Mouse (Mus musculus) stomach, embryonic 14.5 days (tissue): ENCODE measurements at regions not wholly inside any gene's neighbourhood (a gene's known extent, or its start where the extent isn't known, plus 50 kb on each side); places are given as distances from the start of the nearest gene placed in this dataset.

Source experiments
- ATAC-seq: fragments of 200-750 bp; cut with Nextera tagmentation; 2 replicates; pipeline ENCODE4 v1.8.0; 2017; ENCODE audit warnings: low read depth, moderate TSS enrichment; ENCODE audit not compliant: insufficient number of reproducible peaks, insufficient read depth, low FRiP score
- H3K27ac ChIP-seq: fragments of 300-500 bp; sonication (generic); 2 replicates; pipeline ENCODE4 v1.5.1; 2014; ENCODE audit warnings: mild to moderate bottlenecking, low read length, moderate library complexity, mixed read lengths
- H3K27me3 ChIP-seq: fragments of 300-500 bp; sonication (generic); 2 replicates; pipeline ENCODE4 v1.6.1; 2014; ENCODE audit warnings: low read length, control low read depth, mixed read lengths; ENCODE audit not compliant: control insufficient read depth, insufficient read depth
- H3K36me3 ChIP-seq: fragments of 300-500 bp; sonication (generic); 2 replicates; pipeline ENCODE4 v1.6.1; 2014; ENCODE audit warnings: mild to moderate bottlenecking, control low read depth, low read length, moderate library complexity, mixed read lengths; ENCODE audit not compliant: control insufficient read depth, insufficient read depth
- H3K4me1 ChIP-seq: fragments of 300-500 bp; sonication (generic); 2 replicates; pipeline ENCODE4 v1.6.1; 2014; ENCODE audit warnings: low read length, control low read depth, mixed read lengths; ENCODE audit not compliant: control insufficient read depth, insufficient read depth
- H3K4me2 ChIP-seq: fragments of 300-500 bp; sonication (generic); replicated peaks from 2 replicates; pipeline ENCODE4 v1.6.1; 2014; ENCODE audit warnings: low read depth, low read length, control low read depth
- H3K4me3 ChIP-seq: fragments of 300-500 bp; sonication (generic); 2 replicates; pipeline ENCODE4 v1.5.1; 2014; ENCODE audit warnings: low read depth, low read length, control low read depth
- H3K9ac ChIP-seq: fragments of 300-500 bp; sonication (generic); replicated peaks from 2 replicates; pipeline ENCODE4 v1.6.1; 2014; ENCODE audit warnings: low read depth, mild to moderate bottlenecking, control low read depth, low read length, moderate library complexity, mixed read lengths
- H3K9me3 ChIP-seq: fragments of 300-500 bp; sonication (generic); 2 replicates; pipeline ENCODE4 v1.6.1; 2016; ENCODE audit warnings: low read depth, low read length, control low read depth; ENCODE audit not compliant: control insufficient read depth
- WGBS: fragments of 180-500 bp; shearing (Covaris S2); extraction: QIAGEN DNeasy Blood & Tissue Kit; methylation state at CpG from one replicate; pipeline ENCODE4 v1.1.7; 2014; 5-methylcytosine and 5-hydroxymethylcytosine counted together

DNA sequence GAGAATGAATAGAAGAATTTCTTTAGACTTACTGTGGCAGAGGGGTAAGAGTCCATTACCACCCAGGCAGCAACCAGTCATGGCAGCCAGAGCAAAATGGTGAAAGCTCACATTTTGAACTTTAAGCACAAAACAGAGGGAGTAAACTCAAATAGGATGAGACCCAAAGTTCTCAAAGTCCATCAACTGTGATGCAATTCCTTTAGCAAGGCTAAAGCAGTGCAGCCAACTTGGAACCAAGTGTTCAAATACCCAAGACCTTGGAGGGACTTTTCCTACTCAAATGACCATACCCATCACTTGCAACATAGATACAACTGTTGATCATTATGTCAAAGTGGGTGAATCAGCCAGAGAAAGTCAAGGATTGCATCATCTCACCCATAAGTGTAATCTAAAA, 380.1 kb downstream of the Hace1 start:
- Histone ChIP-seq H3K9ac (no peak overlapping the region), H3K4me3 (no peak overlapping the region), H3K9me3 (no peaks in the 10 kb centered on the region), H3K36me3 (no peaks in the 10 kb centered on the region), H3K27ac (no peak overlapping the region), H3K4me2 (no peak overlapping the region), H3K4me1 (no peaks in the 10 kb centered on the region), H3K27me3 (no peaks in the 10 kb centered on the region)
- ATAC-seq, result no peak

DNA sequence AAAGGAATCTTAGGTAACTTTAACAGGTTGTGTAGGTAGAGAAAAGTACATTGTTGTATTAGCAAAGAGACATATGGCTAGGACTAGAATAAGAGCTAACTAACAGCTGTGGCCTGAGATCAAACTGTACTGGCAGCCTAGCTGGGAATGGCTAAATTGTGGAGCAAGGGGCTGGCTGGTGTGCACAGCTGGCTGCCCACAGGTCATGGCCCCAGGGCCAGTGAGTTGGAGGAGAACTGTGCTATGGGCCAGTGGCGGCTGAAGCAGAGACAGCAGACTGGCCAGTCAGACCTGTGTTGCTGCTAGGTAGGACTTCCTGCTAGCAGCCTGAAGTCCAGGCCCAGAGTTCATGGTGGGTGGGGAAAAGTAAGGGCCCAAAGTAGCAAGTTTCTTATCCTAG, 394.6 kb downstream of the Hace1 start:
- no peaks in the 10 kb centered on the region for H3K9me3 ChIP-seq
- H3K36me3 ChIP-seq, result no peaks in the 10 kb centered on the region
- no peaks in the 10 kb centered on the region for H3K4me1 ChIP-seq
- ATAC-seq, result no peak
- WGBS, result 63% methylated on average over 1 of the region's 1 CpGs
- H3K4me2 ChIP-seq, result no peak overlapping the region
- no peak overlapping the region for H3K27ac ChIP-seq
- no peaks in the 10 kb centered on the region for H3K27me3 ChIP-seq
- H3K9ac ChIP-seq, result no peak overlapping the region
- no peak overlapping the region for H3K4me3 ChIP-seq

DNA sequence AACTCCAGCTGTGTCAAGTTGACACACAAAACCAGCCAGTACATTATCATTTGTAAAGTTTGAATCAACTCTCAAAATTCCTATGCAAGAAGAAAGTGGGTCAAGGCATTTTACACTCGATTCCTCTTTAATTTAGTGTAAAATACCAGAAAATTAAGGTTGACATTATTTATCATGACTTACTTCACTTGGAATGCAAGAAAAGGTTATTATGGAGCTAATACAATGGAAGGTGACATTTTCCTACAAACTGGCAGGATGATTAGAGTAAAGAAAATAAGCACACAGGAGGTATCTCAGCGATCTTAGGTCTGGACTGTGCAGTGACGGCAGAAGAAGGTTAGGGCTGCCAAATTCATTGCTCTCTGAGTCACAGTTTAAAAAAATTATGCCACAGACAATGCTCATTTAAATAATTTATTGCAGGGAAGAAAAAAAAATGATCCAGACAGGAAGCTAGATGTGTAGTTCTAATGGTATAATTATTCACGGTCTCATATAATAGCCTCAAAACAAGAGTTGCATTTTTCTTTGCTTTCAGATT, 405.2 kb downstream of the Hace1 start:
- no peak overlapping the region for H3K4me3 ChIP-seq
- no peak for ATAC-seq
- H3K4me1 ChIP-seq, result no peaks in the 10 kb centered on the region
- H3K36me3 ChIP-seq, result no peaks in the 10 kb centered on the region
- H3K27me3 ChIP-seq, result no peaks in the 10 kb centered on the region
- no peak overlapping the region for H3K27ac ChIP-seq
- WGBS, result 73% methylated on average over 4 of the region's 4 CpGs
- H3K9ac ChIP-seq, result no peak overlapping the region
- no peak overlapping the region for H3K4me2 ChIP-seq
- no peaks in the 10 kb centered on the region for H3K9me3 ChIP-seq

GRCm38 (mm10) chr10:45983671-45984335, 406.2 kb downstream of the Hace1 start:
- H3K27ac ChIP-seq, result no peak overlapping the region
- no peaks in the 10 kb centered on the region for H3K4me1 ChIP-seq
- H3K9me3 ChIP-seq, result no peaks in the 10 kb centered on the region
- WGBS, result 82% methylated on average over 6 of the region's 6 CpGs
- no peaks in the 10 kb centered on the region for H3K36me3 ChIP-seq
- no peak overlapping the region for H3K9ac ChIP-seq
- no peak for ATAC-seq
- H3K4me3 ChIP-seq, result no peak overlapping the region
- no peaks in the 10 kb centered on the region for H3K27me3 ChIP-seq
- no peak overlapping the region for H3K4me2 ChIP-seq

- ATAC-seq, result no peak
- no peak overlapping the region for H3K4me3 ChIP-seq
- no peaks in the 10 kb centered on the region for H3K9me3 ChIP-seq
- no peak overlapping the region for H3K4me2 ChIP-seq
- no peak overlapping the region for H3K9ac ChIP-seq
- no peaks in the 10 kb centered on the region for H3K27me3 ChIP-seq
- H3K27ac ChIP-seq, result no peak overlapping the region
- H3K4me1 ChIP-seq, result no peaks in the 10 kb centered on the region
- H3K36me3 ChIP-seq, result no peaks in the 10 kb centered on the region
- WGBS, result 83% methylated on average over 2 of the region's 2 CpGs
Measured at GRCm38 (mm10) chr10:45986341-45986740, 408.7 kb downstream of the Hace1 start.

- Histone ChIP-seq H3K9me3 (no peaks in the 10 kb centered on the region), H3K27me3 (no peaks in the 10 kb centered on the region), H3K4me1 (no peaks in the 10 kb centered on the region), H3K27ac (no peak overlapping the region), H3K4me2 (no peak overlapping the region), H3K9ac (no peak overlapping the region), H3K36me3 (no peaks in the 10 kb centered on the region), H3K4me3 (no peak overlapping the region)
- no peak for ATAC-seq
- WGBS, result 50% methylated on average over 2 of the region's 2 CpGs
Measured at GRCm38 (mm10) chr10:46006319-46006718, 428.7 kb downstream of the Hace1 start.

DNA sequence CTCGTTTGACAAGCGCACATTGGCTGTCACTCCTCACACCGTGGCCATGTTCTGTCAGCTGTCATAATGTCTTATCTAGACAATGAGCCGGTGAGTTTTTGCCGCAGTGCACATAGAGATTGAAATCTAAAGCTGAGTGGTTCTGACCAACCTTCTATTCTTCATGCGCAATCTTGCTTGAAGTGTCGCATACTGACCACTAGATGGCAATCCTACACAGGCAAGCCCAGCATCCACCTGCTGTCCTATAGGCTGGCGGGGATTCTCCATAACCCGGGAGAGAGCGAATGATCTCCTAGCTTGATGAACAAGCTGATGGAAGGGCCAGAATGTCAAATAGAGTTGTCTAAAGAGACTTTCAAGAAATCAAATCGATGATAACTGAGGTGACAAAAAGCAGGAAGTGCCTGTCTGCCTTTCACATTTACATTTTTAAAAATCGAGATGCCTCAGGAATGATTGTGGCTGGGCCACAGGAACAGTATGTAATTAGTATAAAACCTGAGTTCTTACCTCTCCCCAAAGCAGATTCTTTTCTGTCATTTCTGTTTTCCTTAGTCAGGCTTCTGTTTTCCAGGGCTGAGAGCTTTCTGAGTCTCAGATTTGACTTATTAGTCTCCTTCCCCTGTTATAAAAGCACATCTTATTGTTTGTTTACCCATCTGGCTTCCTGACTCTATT, 434.4 kb downstream of the Hace1 start:
- Histone ChIP-seq H3K27me3 (no peaks in the 10 kb centered on the region), H3K4me1 (no peaks in the 10 kb centered on the region), H3K9me3 (no peaks in the 10 kb centered on the region), H3K36me3 (no peaks in the 10 kb centered on the region), H3K4me3 (no peak overlapping the region), H3K27ac (no peak overlapping the region), H3K9ac (no peak overlapping the region), H3K4me2 (no peak overlapping the region)
- 24% methylated on average over 12 of the region's 12 CpGs for WGBS
- peak; percentile 84 for ATAC-seq

GRCm38 (mm10) chr10:46012599-46012998, 435.0 kb downstream of the Hace1 start:
- no peaks in the 10 kb centered on the region for H3K27me3 ChIP-seq
- H3K36me3 ChIP-seq, result no peaks in the 10 kb centered on the region
- H3K9ac ChIP-seq, result no peak overlapping the region
- H3K4me2 ChIP-seq, result no peak overlapping the region
- no peak overlapping the region for H3K27ac ChIP-seq
- H3K4me1 ChIP-seq, result no peaks in the 10 kb centered on the region
- 69% methylated on average over 6 of the region's 6 CpGs for WGBS
- ATAC-seq, result no peak
- H3K9me3 ChIP-seq, result no peaks in the 10 kb centered on the region
- H3K4me3 ChIP-seq, result no peak overlapping the region
